Mouse (Mus musculus) lung, embryonic 16.5 days (tissue): Measurements from ENCODE around the gene Gpr84. TPM values are rescaled to one million over a fixed set of nuclear protein-coding genes. Genes with fewer than 3 reads are reported as not detected.

Experiments used
- ATAC-seq: fragments of 200-750 bp; cut with Nextera tagmentation; 2 replicates; pipeline ENCODE4 v1.8.0; 2017; ENCODE audit warnings: low read depth, mild to moderate bottlenecking, moderate library complexity
- H3K27ac ChIP-seq: fragments of 300-500 bp; sonication (generic); 2 replicates; pipeline ENCODE4 v1.5.1; 2014; ENCODE audit warnings: mild to moderate bottlenecking, control low read depth, low read length
- H3K27me3 ChIP-seq: fragments of 300-500 bp; sonication (generic); 2 replicates; pipeline ENCODE4 v1.6.1; 2014; ENCODE audit warnings: low read depth, low read length, mixed read lengths; ENCODE audit not compliant: control insufficient read depth, insufficient read depth
- H3K36me3 ChIP-seq: fragments of 300-500 bp; sonication (generic); 2 replicates; pipeline ENCODE4 v1.6.1; 2014; ENCODE audit warnings: low read length; ENCODE audit not compliant: control insufficient read depth, insufficient read depth
- H3K4me1 ChIP-seq: fragments of 300-500 bp; sonication (generic); replicated peaks from 2 replicates; pipeline ENCODE4 v1.6.1; 2014; ENCODE audit warnings: low read length, mixed read lengths; ENCODE audit not compliant: control insufficient read depth, insufficient read depth
- H3K4me2 ChIP-seq: fragments of 300-500 bp; sonication (generic); 2 replicates; pipeline ENCODE4 v1.6.1; 2014; ENCODE audit warnings: low read depth, low read length, control low read depth
- H3K4me3 ChIP-seq: fragments of 300-500 bp; sonication (generic); 2 replicates; pipeline ENCODE4 v1.5.1; 2014; ENCODE audit warnings: mild to moderate bottlenecking, low read length, control low read depth
- H3K9ac ChIP-seq: fragments of 300-500 bp; sonication (generic); 2 replicates; pipeline ENCODE4 v1.6.1; 2014; ENCODE audit warnings: low read length, control low read depth
- H3K9me3 ChIP-seq: fragments of 300-500 bp; sonication (generic); 2 replicates; pipeline ENCODE4 v1.6.1; 2016; ENCODE audit warnings: low read length; ENCODE audit not compliant: control insufficient read depth
- WGBS: fragments of 180-500 bp; shearing (Covaris S2); extraction: QIAGEN DNeasy Blood & Tissue Kit; methylation state at CpG from one replicate; pipeline ENCODE4 v1.1.7; 2014; 5-methylcytosine and 5-hydroxymethylcytosine counted together
- polyA plus RNA-seq: library from polyadenylated mRNA; unstranded; fragments of >200 nt; fragmentation: Nextera tagmentation; extraction: Ambion mirVana; gene quantifications from 2 replicates; pipeline ENCODE4 v1.2.1, GENCODE M21; 2015

Gpr84 gene
- polyA plus RNA-seq, 1 experiment from 2014 or later = 0.44 TPM

GRCm38 (mm10) chr15:103304616-103304969 lies 5.8 kb downstream of the Gpr84 start:
- Histone ChIP-seq H3K4me3 (peak overlapping the region; percentile 53), H3K27me3 (peaks cover 3% of the 10 kb centered on the region; the same call in 1 of the 2 replicates), H3K27ac (peak overlapping the region; percentile 90), H3K4me1 (peaks cover 72% of the 10 kb centered on the region), H3K9ac (peak overlapping the region; percentile 72), H3K4me2 (peak overlapping the region; percentile 65), H3K36me3 (no peaks in the 10 kb centered on the region), H3K9me3 (no peaks in the 10 kb centered on the region)
- peak; percentile 1; the same call in 1 of the 2 replicates for ATAC-seq
- WGBS = 0% methylated on average over 9 of the region's 9 CpGs

DNA sequence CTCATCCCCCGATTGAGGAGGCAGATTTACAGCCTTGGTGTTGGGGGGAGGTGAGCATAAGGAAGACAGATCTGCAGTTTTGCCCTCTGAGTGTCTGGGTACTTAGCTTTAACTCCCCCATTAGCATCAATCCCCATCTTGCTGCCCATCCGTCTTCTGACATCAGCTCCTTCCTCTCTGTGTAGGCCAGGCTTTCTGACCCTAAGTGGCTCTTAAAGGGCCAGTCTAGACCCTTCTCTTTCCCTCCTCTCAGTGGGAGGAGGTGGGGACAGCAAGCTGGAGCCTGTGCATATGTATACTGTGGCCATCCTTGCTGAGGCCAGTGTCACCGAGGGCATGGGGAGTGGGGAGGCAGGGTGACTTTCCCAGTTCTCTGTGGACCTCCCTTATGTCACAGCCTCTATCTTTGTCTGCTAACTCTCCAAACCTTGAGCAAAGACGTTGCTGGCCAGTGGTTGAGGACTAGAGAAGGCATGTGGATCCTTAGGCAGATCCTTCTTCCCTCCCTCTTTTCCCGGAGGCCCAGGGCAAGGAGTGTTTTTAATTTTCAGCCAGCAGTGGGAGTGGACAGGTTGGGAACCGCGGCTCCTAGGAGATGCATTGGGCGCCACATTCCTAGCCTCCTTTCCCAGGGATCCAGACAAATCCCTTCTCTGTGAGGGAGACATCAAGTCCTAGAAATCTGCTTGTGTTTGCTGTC lies 6.3 kb downstream of the Gpr84 start:
- WGBS = 6% methylated on average over 8 of the region's 8 CpGs
- peaks cover 1% of the 10 kb centered on the region; the same call in 1 of the 2 replicates for H3K27me3 ChIP-seq
- peak overlapping the region; percentile 65 for H3K4me2 ChIP-seq
- peak overlapping the region; percentile 53 for H3K4me3 ChIP-seq
- H3K9ac ChIP-seq = peak overlapping the region; percentile 72
- H3K9me3 ChIP-seq = no peaks in the 10 kb centered on the region
- H3K36me3 ChIP-seq = no peaks in the 10 kb centered on the region
- peaks cover 75% of the 10 kb centered on the region for H3K4me1 ChIP-seq
- H3K27ac ChIP-seq = peak overlapping the region; percentile 90
- ATAC-seq = no peak

GRCm38 (mm10) chr15:103302341-103303021 lies 7.9 kb downstream of the Gpr84 start:
- Histone ChIP-seq H3K27me3 (no peaks in the 10 kb centered on the region), H3K4me2 (no peak overlapping the region), H3K9ac (peak overlapping the region; percentile 33), H3K27ac (peak overlapping the region; percentile 82), H3K4me3 (no peak overlapping the region), H3K4me1 (peaks cover 70% of the 10 kb centered on the region), H3K9me3 (no peaks in the 10 kb centered on the region), H3K36me3 (no peaks in the 10 kb centered on the region)
- no peak for ATAC-seq
- 32% methylated on average over 6 of the region's 6 CpGs for WGBS

- Histone ChIP-seq H3K4me1 (peaks cover 70% of the 10 kb centered on the region), H3K4me2 (no peak overlapping the region), H3K9me3 (no peaks in the 10 kb centered on the region), H3K27ac (peak overlapping the region; percentile 82), H3K4me3 (no peak overlapping the region), H3K36me3 (peaks cover under 1% of the 10 kb centered on the region), H3K27me3 (no peaks in the 10 kb centered on the region), H3K9ac (peak overlapping the region; percentile 33)
- ATAC-seq = no peak
- 33% methylated on average over 5 of the region's 5 CpGs for WGBS
These were observed 8.7 kb downstream of the Gpr84 start for GRCm38 (mm10) chr15:103301547-103302340.

DNA sequence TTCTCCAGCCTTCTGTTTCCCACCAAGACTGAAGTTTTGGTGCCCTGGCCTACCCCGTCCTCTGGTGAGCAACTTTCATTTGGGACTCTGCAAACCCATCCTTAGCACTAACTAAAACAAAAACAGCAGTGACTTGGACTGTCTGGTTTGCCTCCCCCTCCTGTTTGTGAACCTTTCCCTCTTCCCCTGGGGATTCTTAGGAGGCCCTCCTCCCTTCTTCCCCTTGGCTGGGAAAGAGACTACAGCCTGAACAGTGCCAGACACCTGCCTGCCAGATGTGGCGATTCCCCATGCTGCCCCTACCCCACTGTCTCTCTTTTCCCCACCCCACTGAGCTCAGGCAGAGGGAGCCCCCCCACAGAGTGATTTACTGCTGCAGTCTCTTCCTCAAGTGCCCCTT lies 9.4 kb downstream of the Gpr84 start:
- Histone ChIP-seq H3K9ac (peak overlapping the region; percentile 27), H3K9me3 (no peaks in the 10 kb centered on the region), H3K36me3 (peaks cover 3% of the 10 kb centered on the region), H3K27me3 (no peaks in the 10 kb centered on the region), H3K27ac (peak overlapping the region; percentile 93), H3K4me1 (peaks cover 71% of the 10 kb centered on the region), H3K4me3 (no peak overlapping the region), H3K4me2 (no peak overlapping the region)
- WGBS = 38% methylated on average over 2 of the region's 2 CpGs
- ATAC-seq = no peak

DNA sequence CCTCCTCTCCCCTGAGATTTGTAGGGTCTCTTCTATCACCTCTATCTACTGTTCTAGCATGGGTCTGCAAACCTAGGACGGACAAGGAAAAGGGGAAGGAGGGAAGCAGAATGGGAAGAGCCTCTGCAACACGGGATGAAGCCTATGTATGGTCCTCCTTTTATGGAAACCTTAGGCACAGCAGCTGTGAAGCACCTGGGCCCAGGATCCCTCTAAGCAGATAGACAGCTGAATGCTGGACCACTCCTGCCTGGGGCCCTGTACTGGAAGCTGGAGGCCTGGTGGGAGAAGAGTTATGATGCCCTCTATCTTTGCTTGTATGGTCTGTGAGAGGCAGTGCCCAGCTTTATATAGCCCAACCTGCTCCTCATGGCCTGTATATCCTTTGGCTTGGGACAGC lies 9.9 kb downstream of the Gpr84 start:
- H3K27ac ChIP-seq = peak overlapping the region; percentile 93
- H3K4me3 ChIP-seq = no peak overlapping the region
- 18% methylated on average over 2 of the region's 2 CpGs for WGBS
- no peaks in the 10 kb centered on the region for H3K9me3 ChIP-seq
- no peaks in the 10 kb centered on the region for H3K27me3 ChIP-seq
- ATAC-seq = no peak
- H3K36me3 ChIP-seq = peaks cover 3% of the 10 kb centered on the region
- peaks cover 71% of the 10 kb centered on the region for H3K4me1 ChIP-seq
- H3K9ac ChIP-seq = peak overlapping the region; percentile 40
- H3K4me2 ChIP-seq = no peak overlapping the region; the same call in 1 of the 2 replicates

- Histone ChIP-seq H3K9ac (peak overlapping the region; percentile 40), H3K4me1 (peaks cover 71% of the 10 kb centered on the region), H3K4me3 (no peak overlapping the region), H3K9me3 (no peaks in the 10 kb centered on the region), H3K27me3 (no peaks in the 10 kb centered on the region), H3K36me3 (peaks cover 3% of the 10 kb centered on the region), H3K27ac (peak overlapping the region; percentile 93), H3K4me2 (peak overlapping the region; percentile 34; the same call in 1 of the 2 replicates)
- no peak for ATAC-seq
- WGBS = 17% methylated on average over 18 of the region's 18 CpGs
These were observed 10.3 kb downstream of the Gpr84 start for GRCm38 (mm10) chr15:103300067-103300471.

DNA sequence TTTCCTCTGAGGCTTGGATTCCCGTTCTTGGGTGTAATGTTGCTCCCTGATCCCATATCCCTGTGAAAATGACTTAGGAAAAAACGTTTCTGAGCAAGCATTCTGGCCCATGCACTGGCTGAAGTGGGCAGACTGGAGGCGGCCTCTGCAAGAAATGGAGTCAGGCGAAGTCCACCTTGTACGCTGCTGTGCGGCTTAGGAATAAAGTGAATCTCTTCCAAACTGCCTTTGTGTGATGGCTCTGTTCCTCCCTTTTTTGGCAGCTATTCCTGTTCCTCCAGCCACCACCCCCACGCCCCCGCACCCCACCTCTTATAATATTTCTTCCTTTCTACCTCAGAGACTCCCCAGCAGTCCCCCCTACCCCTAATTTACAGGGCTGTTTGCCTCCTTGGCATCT lies 10.8 kb downstream of the Gpr84 start:
- Histone ChIP-seq H3K36me3 (peaks cover 3% of the 10 kb centered on the region), H3K27me3 (no peaks in the 10 kb centered on the region), H3K27ac (peak overlapping the region; percentile 93), H3K4me2 (no peak overlapping the region), H3K9me3 (no peaks in the 10 kb centered on the region), H3K9ac (peak overlapping the region; percentile 40; the same call in 1 of the 2 replicates), H3K4me1 (peaks cover 71% of the 10 kb centered on the region), H3K4me3 (no peak overlapping the region)
- ATAC-seq = no peak
- 43% methylated on average over 8 of the region's 8 CpGs for WGBS
